Mouse (Mus musculus): ENCODE results near the gene Tsn. TPM values are rescaled to one million over a fixed set of nuclear protein-coding genes. Genes with fewer than 3 reads are reported as not detected.

The Tsn gene
- polyA plus RNA-seq, 1 experiment = 135 TPM

- no peak overlapping the region for H3ac ChIP-seq (ENCODE audit: control insufficient read depth, insufficient read length, low read depth)
- no peak overlapping the region for H3K4me3 ChIP-seq (ENCODE audit: insufficient read depth, poor library complexity, severe bottlenecking)
- H3K36me3 ChIP-seq (ENCODE audit: control insufficient read depth, insufficient read depth) = peaks cover 44% of the 10 kb centered on the region
- TF ChIP-seq MAX (IDR thresholded peaks at IDR 0.05) (no peak), CEBPB (IDR thresholded peaks at IDR 0.05; ENCODE audit: low read depth) (no peak), CTCF (IDR thresholded peaks at IDR 0.05; ENCODE audit: control insufficient read depth, insufficient read depth, insufficient read length) (no peak), MYOG (IDR thresholded peaks at IDR 0.05; ENCODE audit: control insufficient read depth, extremely low read depth, insufficient read length) (no peak), MYOD1 (IDR thresholded peaks at IDR 0.05; ENCODE audit: control insufficient read depth, insufficient read length, low read depth) (no peak), USF1 (IDR thresholded peaks at IDR 0.05; ENCODE audit: low read depth) (no peak), FOSL1 (IDR thresholded peaks at IDR 0.05; ENCODE audit: insufficient read depth, low read length, poor library complexity, severe bottlenecking) (no peak)
- H3K79me3 ChIP-seq (ENCODE audit: low read depth) = no peaks in the 10 kb centered on the region
- H3K79me2 ChIP-seq (ENCODE audit: control insufficient read depth, insufficient read depth) = no peaks in the 10 kb centered on the region
- no peaks in the 10 kb centered on the region for H3K27me3 ChIP-seq (ENCODE audit: control insufficient read depth, insufficient read depth, insufficient read length)
Observed at GRCm38 (mm10) chr1:118335847-118336246, 24.3 kb upstream of the Tsn start.

DNA sequence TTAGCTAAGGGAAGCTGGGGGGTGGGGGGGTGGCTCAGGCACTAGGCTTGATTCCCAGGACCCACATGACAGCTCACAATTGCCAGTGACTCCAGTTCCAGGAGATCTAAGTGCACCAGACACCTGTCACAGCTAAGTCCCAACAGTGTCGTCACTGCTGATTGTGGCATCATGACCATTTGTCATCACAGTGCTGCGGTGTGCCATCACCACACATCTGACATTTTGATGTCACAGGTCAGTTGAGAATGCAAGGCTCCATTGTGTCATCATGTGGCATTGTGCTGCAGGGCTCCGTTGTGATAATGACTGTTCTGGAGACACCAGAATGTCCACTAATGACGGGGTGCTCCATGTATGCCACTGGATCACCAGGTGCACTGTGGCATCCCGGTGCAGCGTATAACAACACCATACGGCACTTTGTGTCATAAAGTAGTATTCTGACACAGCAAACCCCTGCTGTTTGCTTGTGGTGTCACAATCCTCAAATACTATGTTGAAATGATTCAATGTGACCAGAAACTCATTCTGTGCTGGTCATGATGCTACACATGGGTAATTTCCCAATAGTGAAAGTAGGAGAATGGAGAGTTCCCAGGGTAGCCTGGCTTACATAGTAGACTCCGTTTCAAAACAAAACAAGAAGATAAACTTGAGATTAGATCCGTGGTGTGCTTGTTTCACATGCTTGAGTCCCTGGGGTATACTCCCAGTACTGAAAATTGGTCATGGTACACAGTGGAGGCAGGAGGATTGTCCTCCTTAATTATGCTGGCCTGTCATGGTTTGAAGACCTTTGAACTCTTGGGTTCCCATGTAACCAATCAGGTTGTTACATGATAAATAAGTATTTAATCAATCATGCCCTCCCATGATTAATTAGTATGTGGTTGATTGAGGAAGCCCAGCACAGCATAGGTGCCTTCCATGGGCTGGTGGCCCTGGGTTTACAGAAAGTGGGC is 23.5 kb upstream of the Tsn start:
- Histone ChIP-seq H3K79me2 (ENCODE audit: control insufficient read depth, insufficient read depth) (no peaks in the 10 kb centered on the region), H3K36me3 (ENCODE audit: control insufficient read depth, insufficient read depth) (peaks cover 52% of the 10 kb centered on the region), H3K4me3 (ENCODE audit: insufficient read depth, poor library complexity, severe bottlenecking) (no peak overlapping the region), H3ac (ENCODE audit: control insufficient read depth, insufficient read length, low read depth) (no peak overlapping the region), H3K27me3 (ENCODE audit: control insufficient read depth, insufficient read depth, insufficient read length) (no peaks in the 10 kb centered on the region), H3K79me3 (ENCODE audit: low read depth) (no peaks in the 10 kb centered on the region)
- TF ChIP-seq MYOG (IDR thresholded peaks at IDR 0.05; ENCODE audit: control insufficient read depth, extremely low read depth, insufficient read length) = no peak
- TF ChIP-seq MYOD1 (IDR thresholded peaks at IDR 0.05; ENCODE audit: control insufficient read depth, insufficient read length, low read depth) = no peak
- no peak for TF ChIP-seq CTCF (IDR thresholded peaks at IDR 0.05; ENCODE audit: control insufficient read depth, insufficient read depth, insufficient read length)
- no peak for TF ChIP-seq FOSL1 (IDR thresholded peaks at IDR 0.05; ENCODE audit: insufficient read depth, low read length, poor library complexity, severe bottlenecking)
- no peak for TF ChIP-seq CEBPB (IDR thresholded peaks at IDR 0.05; ENCODE audit: low read depth)
- TF ChIP-seq MAX (IDR thresholded peaks at IDR 0.05) = no peak
- no peak for TF ChIP-seq USF1 (IDR thresholded peaks at IDR 0.05; ENCODE audit: low read depth)

DNA sequence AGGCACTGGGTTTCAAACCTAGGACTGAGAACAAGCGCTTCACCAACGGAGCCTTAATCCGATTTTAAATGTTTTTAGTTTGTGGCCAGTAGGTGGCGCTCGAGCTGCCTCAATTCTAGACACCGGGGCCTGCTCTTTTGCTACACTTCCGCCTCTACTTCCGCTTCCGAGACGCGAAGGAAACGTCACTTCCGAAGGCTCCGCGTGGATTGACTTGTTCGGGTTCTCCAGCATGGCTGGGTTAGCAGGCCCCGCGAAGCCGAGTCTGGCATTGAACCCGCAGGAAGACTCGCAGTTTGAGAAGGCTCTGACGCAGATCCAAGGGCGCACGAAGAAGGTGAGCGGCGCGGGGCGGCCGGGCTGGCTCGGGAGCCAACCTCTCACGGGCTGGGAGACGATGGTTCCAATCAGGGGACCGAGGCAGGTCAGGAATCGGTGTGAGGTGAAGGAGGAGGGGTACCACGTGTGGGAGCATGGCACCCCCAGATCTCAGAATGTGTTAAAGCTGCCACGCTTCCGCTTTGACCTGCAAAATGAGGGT is 10.2 kb upstream of the Tsn start, which contains the start of gene Nifk:
Gene Nifk (plus strand): TSS at position 179 of the 541 bp plus-strand sequence.
- Histone ChIP-seq H3K79me2 (ENCODE audit: control insufficient read depth, insufficient read depth) (peaks cover 52% of the 10 kb centered on the region), H3ac (ENCODE audit: control insufficient read depth, insufficient read length, low read depth) (peak within 1 kb of the TSS; percentile 91), H3K79me3 (ENCODE audit: low read depth) (peaks cover 49% of the 10 kb centered on the region), H3K4me3 (ENCODE audit: insufficient read depth, poor library complexity, severe bottlenecking) (peak within 1 kb of the TSS; percentile 97), H3K36me3 (ENCODE audit: control insufficient read depth, insufficient read depth) (peaks cover 39% of the 10 kb centered on the region), H3K27me3 (ENCODE audit: control insufficient read depth, insufficient read depth, insufficient read length) (no peaks in the 10 kb centered on the region)
- TF ChIP-seq MAX (IDR thresholded peaks at IDR 0.05) (peak; percentile 95), FOSL1 (IDR thresholded peaks at IDR 0.05; ENCODE audit: insufficient read depth, low read length, poor library complexity, severe bottlenecking) (no peak), CTCF (IDR thresholded peaks at IDR 0.05; ENCODE audit: control insufficient read depth, insufficient read depth, insufficient read length) (peak; percentile 28)

DNA sequence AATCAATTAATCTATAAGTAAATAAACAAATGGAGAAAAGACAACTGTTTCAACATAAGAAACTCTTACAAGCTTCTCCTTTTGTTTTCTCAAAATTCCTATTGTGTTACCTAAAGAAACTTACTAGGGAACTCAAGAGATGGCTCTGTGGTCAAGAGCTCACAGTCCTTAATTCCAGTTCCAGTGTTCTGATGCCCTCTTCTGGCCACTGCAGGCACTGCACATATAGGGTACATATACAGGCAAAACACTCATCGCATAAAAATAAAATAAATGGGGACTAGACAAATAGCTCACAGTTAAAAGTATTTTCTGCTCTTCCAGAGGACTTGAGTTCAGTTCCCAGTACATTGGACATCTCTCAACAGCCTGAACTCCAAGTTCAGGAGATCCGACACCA is 9.2 kb upstream of the Tsn start:
- H3K79me3 ChIP-seq (ENCODE audit: low read depth) = peaks cover 40% of the 10 kb centered on the region
- TF ChIP-seq MAX (IDR thresholded peaks at IDR 0.05) (no peak), MYOG (IDR thresholded peaks at IDR 0.05; ENCODE audit: control insufficient read depth, extremely low read depth, insufficient read length) (no peak), MYOD1 (IDR thresholded peaks at IDR 0.05; ENCODE audit: control insufficient read depth, insufficient read length, low read depth) (no peak), FOSL1 (IDR thresholded peaks at IDR 0.05; ENCODE audit: insufficient read depth, low read length, poor library complexity, severe bottlenecking) (no peak), CEBPB (IDR thresholded peaks at IDR 0.05; ENCODE audit: low read depth) (no peak), CTCF (IDR thresholded peaks at IDR 0.05; ENCODE audit: control insufficient read depth, insufficient read depth, insufficient read length) (no peak), USF1 (IDR thresholded peaks at IDR 0.05; ENCODE audit: low read depth) (no peak)
- H3ac ChIP-seq (ENCODE audit: control insufficient read depth, insufficient read length, low read depth) = no peak overlapping the region
- H3K36me3 ChIP-seq (ENCODE audit: control insufficient read depth, insufficient read depth) = peaks cover 29% of the 10 kb centered on the region
- no peak overlapping the region for H3K4me3 ChIP-seq (ENCODE audit: insufficient read depth, poor library complexity, severe bottlenecking)
- peaks cover 42% of the 10 kb centered on the region for H3K79me2 ChIP-seq (ENCODE audit: control insufficient read depth, insufficient read depth)
- no peaks in the 10 kb centered on the region for H3K27me3 ChIP-seq (ENCODE audit: control insufficient read depth, insufficient read depth, insufficient read length)

- H3K4me3 ChIP-seq (ENCODE audit: insufficient read depth, poor library complexity, severe bottlenecking) = peak overlapping the region; percentile 87
- TF ChIP-seq MAX (IDR thresholded peaks at IDR 0.05) (peak; percentile 99), FOSL1 (IDR thresholded peaks at IDR 0.05; ENCODE audit: insufficient read depth, low read length, poor library complexity, severe bottlenecking) (no peak), USF1 (IDR thresholded peaks at IDR 0.05; ENCODE audit: low read depth) (peak; percentile 9), CTCF (IDR thresholded peaks at IDR 0.05; ENCODE audit: control insufficient read depth, insufficient read depth, insufficient read length) (no peak), MYOG (IDR thresholded peaks at IDR 0.05; ENCODE audit: control insufficient read depth, extremely low read depth, insufficient read length) (no peak)
- peaks cover 30% of the 10 kb centered on the region for H3K36me3 ChIP-seq (ENCODE audit: control insufficient read depth, insufficient read depth)
- peaks cover 38% of the 10 kb centered on the region for H3K79me3 ChIP-seq (ENCODE audit: low read depth)
- H3K27me3 ChIP-seq (ENCODE audit: control insufficient read depth, insufficient read depth, insufficient read length) = no peaks in the 10 kb centered on the region
- peak overlapping the region; percentile 97 for H3ac ChIP-seq (ENCODE audit: control insufficient read depth, insufficient read length, low read depth)
- H3K79me2 ChIP-seq (ENCODE audit: control insufficient read depth, insufficient read depth) = peaks cover 47% of the 10 kb centered on the region
Observed at GRCm38 (mm10) chr1:118310780-118311621, 538 bp downstream of the Tsn start.
